Mouse (Mus musculus): Measurements from ENCODE around the gene Zfp180. TPM values are rescaled to one million over a fixed set of nuclear protein-coding genes. Genes with fewer than 3 reads are reported as not detected.

Gene Zfp180
- polyA plus RNA-seq, 1 experiment from 2014 or later, result 6.7 TPM

GRCm38 (mm10) chr7:24087485-24088125 lies 5.9 kb downstream of the Zfp180 start:
- H3K4me2 ChIP-seq (replicated peaks; ENCODE audit: low read depth), result no peak overlapping the region
- peak; percentile 8 for DNase-seq (ENCODE audit: low spot score)
- no peaks in the 10 kb centered on the region for H3K9me3 ChIP-seq (ENCODE audit: control insufficient read depth, low read length)
- H3K27ac ChIP-seq (replicated peaks), result no peak overlapping the region
- no peaks in the 10 kb centered on the region for H3K27me3 ChIP-seq (ENCODE audit: control insufficient read depth, insufficient read depth, low read length)
- ATAC-seq (ENCODE audit: low FRiP score, low TSS enrichment), result no peak
- H3K4me3 ChIP-seq (ENCODE audit: low read depth, low read length), result no peak overlapping the region
- H3K4me1 ChIP-seq (replicated peaks; ENCODE audit: control insufficient read depth, insufficient read depth), result peaks cover 2% of the 10 kb centered on the region; the same call in 1 of the 2 replicates
- H3K9ac ChIP-seq (ENCODE audit: low read length), result no peak overlapping the region
- no peaks in the 10 kb centered on the region; the same call in 1 of the 2 replicates for H3K36me3 ChIP-seq (ENCODE audit: control insufficient read depth, insufficient read depth, low read length)
- WGBS, result 97% methylated on average over 12 of the region's 12 CpGs
- no peak for TF ChIP-seq EP300 (optimal IDR thresholded peaks at IDR 0.05)
- TF ChIP-seq CTCF (IDR thresholded peaks at IDR 0.05; ENCODE audit: low read depth), result no peak

GRCm38 (mm10) chr7:24104403-24104802 lies 22.7 kb downstream of the Zfp180 start:
- Histone ChIP-seq H3K27me3 (ENCODE audit: control insufficient read depth, insufficient read depth, low read length) (no peaks in the 10 kb centered on the region), H3K4me2 (replicated peaks; ENCODE audit: low read depth) (no peak overlapping the region), H3K36me3 (ENCODE audit: control insufficient read depth, insufficient read depth, low read length) (peaks cover 67% of the 10 kb centered on the region), H3K4me1 (replicated peaks; ENCODE audit: control insufficient read depth, insufficient read depth) (no peaks in the 10 kb centered on the region), H3K4me3 (ENCODE audit: low read depth, low read length) (no peak overlapping the region), H3K9ac (ENCODE audit: low read length) (no peak overlapping the region), H3K9me3 (ENCODE audit: control insufficient read depth, low read length) (peaks cover 48% of the 10 kb centered on the region), H3K27ac (replicated peaks) (no peak overlapping the region)
- WGBS, result 95% methylated on average over 9 of the region's 9 CpGs
- TF ChIP-seq CTCF (IDR thresholded peaks at IDR 0.05; ENCODE audit: low read depth) (no peak), EP300 (optimal IDR thresholded peaks at IDR 0.05) (no peak)
- no peak for ATAC-seq (ENCODE audit: low FRiP score, low TSS enrichment)
- no peak for DNase-seq (ENCODE audit: low spot score)

- no peak overlapping the region for H3K9ac ChIP-seq (ENCODE audit: low read length)
- H3K4me2 ChIP-seq (replicated peaks; ENCODE audit: low read depth), result no peak overlapping the region
- TF ChIP-seq CTCF (IDR thresholded peaks at IDR 0.05; ENCODE audit: low read depth), result no peak
- no peak for TF ChIP-seq EP300 (optimal IDR thresholded peaks at IDR 0.05)
- 95% methylated on average over 18 of the region's 18 CpGs for WGBS
- no peak overlapping the region for H3K27ac ChIP-seq (replicated peaks)
- H3K4me1 ChIP-seq (replicated peaks; ENCODE audit: control insufficient read depth, insufficient read depth), result no peaks in the 10 kb centered on the region
- no peak overlapping the region for H3K4me3 ChIP-seq (ENCODE audit: low read depth, low read length)
- peaks cover 67% of the 10 kb centered on the region for H3K36me3 ChIP-seq (ENCODE audit: control insufficient read depth, insufficient read depth, low read length)
- DNase-seq (ENCODE audit: low spot score), result no peak
- 0 out of 2 replicates have a peak, but pooled peaks have one; percentile 24 for ATAC-seq (ENCODE audit: low FRiP score, low TSS enrichment)
- no peaks in the 10 kb centered on the region for H3K27me3 ChIP-seq (ENCODE audit: control insufficient read depth, insufficient read depth, low read length)
- H3K9me3 ChIP-seq (ENCODE audit: control insufficient read depth, low read length), result peaks cover 50% of the 10 kb centered on the region
Observed at GRCm38 (mm10) chr7:24105144-24105703, 23.5 kb downstream of the Zfp180 start.

GRCm38 (mm10) chr7:24110839-24111238 lies 29.1 kb downstream of the Zfp180 start:
- H3K4me1 ChIP-seq (replicated peaks; ENCODE audit: control insufficient read depth, insufficient read depth), result no peaks in the 10 kb centered on the region; the same call in 1 of the 2 replicates
- H3K9ac ChIP-seq (ENCODE audit: low read length), result no peak overlapping the region
- DNase-seq (ENCODE audit: low spot score), result peak; percentile 6
- peaks cover 25% of the 10 kb centered on the region for H3K9me3 ChIP-seq (ENCODE audit: control insufficient read depth, low read length)
- H3K4me2 ChIP-seq (replicated peaks; ENCODE audit: low read depth), result no peak overlapping the region
- ATAC-seq (ENCODE audit: low FRiP score, low TSS enrichment), result no peak
- TF ChIP-seq EP300 (optimal IDR thresholded peaks at IDR 0.05) (no peak), CTCF (IDR thresholded peaks at IDR 0.05; ENCODE audit: low read depth) (no peak)
- no peaks in the 10 kb centered on the region for H3K27me3 ChIP-seq (ENCODE audit: control insufficient read depth, insufficient read depth, low read length)
- WGBS, result 96% methylated on average over 7 of the region's 7 CpGs
- no peak overlapping the region for H3K27ac ChIP-seq (replicated peaks)
- peaks cover 14% of the 10 kb centered on the region for H3K36me3 ChIP-seq (ENCODE audit: control insufficient read depth, insufficient read depth, low read length)
- H3K4me3 ChIP-seq (ENCODE audit: low read depth, low read length), result no peak overlapping the region

- no peak for ATAC-seq (ENCODE audit: low FRiP score, low TSS enrichment)
- TF ChIP-seq EP300 (optimal IDR thresholded peaks at IDR 0.05) (no peak), CTCF (IDR thresholded peaks at IDR 0.05; ENCODE audit: low read depth) (no peak)
- H3K4me2 ChIP-seq (replicated peaks; ENCODE audit: low read depth), result peak overlapping the region; percentile 86
- H3K9me3 ChIP-seq (ENCODE audit: control insufficient read depth, low read length), result peaks cover 16% of the 10 kb centered on the region
- no peaks in the 10 kb centered on the region for H3K27me3 ChIP-seq (ENCODE audit: control insufficient read depth, insufficient read depth, low read length)
- no peaks in the 10 kb centered on the region; the same call in 1 of the 2 replicates for H3K4me1 ChIP-seq (replicated peaks; ENCODE audit: control insufficient read depth, insufficient read depth)
- H3K27ac ChIP-seq (replicated peaks), result peak overlapping the region; percentile 86
- peaks cover 5% of the 10 kb centered on the region for H3K36me3 ChIP-seq (ENCODE audit: control insufficient read depth, insufficient read depth, low read length)
- 4% methylated on average over 8 of the region's 9 CpGs for WGBS
- H3K9ac ChIP-seq (ENCODE audit: low read length), result peak overlapping the region; percentile 56; the same call in 1 of the 2 replicates
- H3K4me3 ChIP-seq (ENCODE audit: low read depth, low read length), result peak overlapping the region; percentile 74
- DNase-seq (ENCODE audit: low spot score), result no peak
Observed at GRCm38 (mm10) chr7:24111772-24112155, 30.0 kb downstream of the Zfp180 start.

Measured in stomach, postnatal 0 days (tissue).